Mouse (Mus musculus): ENCODE data around the gene Rnf217.

DNA sequence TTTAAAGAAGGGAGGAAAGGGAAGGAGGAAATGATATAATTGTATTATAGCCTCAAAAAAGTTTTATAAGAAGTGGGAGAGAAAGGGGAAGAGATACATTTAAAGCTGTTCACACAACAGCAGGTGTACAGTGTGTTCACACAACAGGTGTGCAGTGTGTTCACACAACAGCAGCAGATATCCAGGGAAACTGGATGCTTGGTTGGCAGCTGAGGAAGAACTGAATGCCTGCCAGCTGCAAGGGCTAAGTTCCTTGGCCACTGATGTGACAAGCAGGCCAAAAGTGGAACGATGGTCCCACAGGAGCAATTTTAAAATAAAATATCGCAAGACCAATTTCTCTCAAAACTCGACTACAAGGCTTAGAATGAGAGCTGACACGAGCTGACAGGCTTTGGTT lies 35.7 kb downstream of the Rnf217 start:
- no peak for TF ChIP-seq CTCF (IDR thresholded peaks at IDR 0.05; ENCODE audit: borderline replicate concordance, insufficient read depth, low read depth, low read length)
- no peak for TF ChIP-seq POLR2A (IDR thresholded peaks at IDR 0.05; ENCODE audit: borderline replicate concordance, insufficient read depth, low read length)

Measured in cerebellum, adult 2 months (tissue).